ENCODE assay signal across 24 mouse cellular contexts in genomic region chr4:132816855-132817254, GRCm38 (mm10). TPM values are rescaled to one million over a fixed set of nuclear protein-coding genes. Genes with fewer than 3 reads are reported as not detected.
DNase-seq lines count a peak whose midpoint lies in the region; ATAC-seq and TF ChIP-seq lines count a peak whose summit lies in the region.
"Had no signal": no experiment of that assay in that cellular context is flagged by ENCODE, and none has a peak within 500 bp of the region (broad histone marks: within the 10 kb centered on the region; RNA-seq: fewer than 3 reads in every experiment).

No protein-coding gene starts in this region.

- no peaks in the 10 kb centered on the region for H3K36me3 ChIP-seq in embryonic facial prominence, embryonic 13.5 days
- no peaks in the 10 kb centered on the region for H3K36me3 ChIP-seq in embryonic facial prominence, embryonic 10.5 days (replicated peaks)
- no peaks in the 10 kb centered on the region for H3K36me3 ChIP-seq in spleen, adult 2 months (ENCODE audit: control insufficient read depth, insufficient read depth, low read length)
- H3K36me3 ChIP-seq: forebrain, embryonic 10.5 days; hindbrain, embryonic 15.5 days had no signal

- TF ChIP-seq CTCF in spleen, adult 2 months (IDR thresholded peaks at IDR 0.05; ENCODE audit: extremely low read depth, insufficient read depth, insufficient read length, insufficient replicate concordance) = no peak

- no peak for DNase-seq in embryonic facial prominence, embryonic 10.5 days (ENCODE audit: low spot score)
- DNase-seq in spleen, adult 2 months (ENCODE audit: low read depth in 1 of 2, low spot score in 2 of 2) = no peak
- no peak for DNase-seq in spleen, postnatal 4 days (ENCODE audit: low spot score in 2 of 2)
- no peak for DNase-seq in left cerebral cortex, postnatal 25 days (ENCODE audit: low spot score in 2 of 2)
- DNase-seq in natural killer cell, adult 2 months (ENCODE audit: low spot score in 2 of 2) = no peak
- no peak for DNase-seq in urinary bladder, postnatal 14 days (ENCODE audit: low spot score)
- DNase-seq: adrenal gland, adult 2 months; adrenal gland, postnatal 14 days; cerebellum, adult 11 months; cerebellum, adult 2 months; cerebellum, adult 9-11 months; cerebellum, postnatal 25 days; gastrocnemius, postnatal 10 days; gastrocnemius, postnatal 36 days had no signal

- intact Hi-C loops in left cerebral cortex, postnatal 25 days (cut with DNase I) = no loop called here

- no peak overlapping the region for H3K4me3 ChIP-seq in embryonic facial prominence, embryonic 13.5 days
- no peak overlapping the region for H3K4me3 ChIP-seq in embryonic facial prominence, embryonic 10.5 days
- H3K4me3 ChIP-seq in spleen, adult 2 months (ENCODE audit: extremely low read depth, insufficient read depth, insufficient read length) = no peak overlapping the region
- H3K4me3 ChIP-seq: forebrain, embryonic 10.5 days; forebrain, embryonic 13.5 days; hindbrain, embryonic 12.5 days; hindbrain, embryonic 15.5 days had no signal

- no peak overlapping the region for H3K4me2 ChIP-seq in embryonic facial prominence, embryonic 13.5 days
- H3K4me2 ChIP-seq: forebrain, embryonic 13.5 days; heart, embryonic 11.5 days; hindbrain, embryonic 12.5 days; hindbrain, embryonic 15.5 days had no signal

- H3K9me3 ChIP-seq in embryonic facial prominence, embryonic 13.5 days = peaks cover 8% of the 10 kb centered on the region; the same call in 1 of the 2 replicates
- peaks cover 9% of the 10 kb centered on the region for H3K9me3 ChIP-seq in embryonic facial prominence, embryonic 10.5 days

- no peaks in the 10 kb centered on the region for H3K27me3 ChIP-seq in embryonic facial prominence, embryonic 13.5 days
- no peaks in the 10 kb centered on the region for H3K27me3 ChIP-seq in embryonic facial prominence, embryonic 10.5 days (replicated peaks; ENCODE audit: low read depth, poor library complexity, severe bottlenecking)
- H3K27me3 ChIP-seq in spleen, adult 2 months (ENCODE audit: control insufficient read depth, insufficient read depth, low read length) = no peaks in the 10 kb centered on the region
- H3K27me3 ChIP-seq: forebrain, embryonic 13.5 days; hindbrain, embryonic 12.5 days; hindbrain, embryonic 15.5 days had no signal

- ATAC-seq in embryonic facial prominence, embryonic 13.5 days (ENCODE audit: insufficient number of reproducible peaks, insufficient read depth, low FRiP score, low TSS enrichment, low read depth) = no peak
- peak; percentile 50; the same call in 1 of the 2 replicates for ATAC-seq in granulocyte monocyte progenitor cell, adult 5-6 weeks (replicated peaks; ENCODE audit: poor library complexity, severe bottlenecking)
- ATAC-seq: CD4-positive, CD25-positive, alpha-beta regulatory T cell, adult 4 months; forebrain, embryonic 13.5 days; forebrain, embryonic 16.5 days had no signal

- no peak for TF ChIP-seq POLR2A in spleen, adult 2 months (IDR thresholded peaks at IDR 0.05; ENCODE audit: low read depth, low read length)

- WGBS in embryonic facial prominence, embryonic 13.5 days = 63% methylated on average over 2 of the region's 2 CpGs
- 72% methylated on average over 2 of the region's 2 CpGs for WGBS in embryonic facial prominence, embryonic 10.5 days
- WGBS in spleen, adult 2 months = 59% methylated on average over 2 of the region's 2 CpGs

- no peaks in the 10 kb centered on the region for H3K4me1 ChIP-seq in embryonic facial prominence, embryonic 13.5 days
- H3K4me1 ChIP-seq in embryonic facial prominence, embryonic 10.5 days = no peaks in the 10 kb centered on the region
- H3K4me1 ChIP-seq in spleen, adult 2 months (ENCODE audit: control insufficient read depth, insufficient read depth, insufficient read length) = peaks cover 12% of the 10 kb centered on the region; the same call in 1 of the 2 replicates
- H3K4me1 ChIP-seq: forebrain, embryonic 10.5 days; forebrain, embryonic 13.5 days; hindbrain, embryonic 12.5 days; hindbrain, embryonic 15.5 days had no signal

- 0 out of 2 replicates have a peak overlapping the region, but pooled peaks have one; percentile 16 for H3K9ac ChIP-seq in embryonic facial prominence, embryonic 13.5 days
- H3K9ac ChIP-seq: forebrain, embryonic 13.5 days; hindbrain, embryonic 12.5 days; hindbrain, embryonic 15.5 days had no signal

- no peak overlapping the region for H3K27ac ChIP-seq in embryonic facial prominence, embryonic 13.5 days
- no peak overlapping the region for H3K27ac ChIP-seq in embryonic facial prominence, embryonic 10.5 days (replicated peaks)
- H3K27ac ChIP-seq in spleen, adult 2 months (ENCODE audit: insufficient read depth, low read length) = peak overlapping the region; percentile 10
- H3K27ac ChIP-seq: forebrain, embryonic 10.5 days; forebrain, embryonic 13.5 days; hindbrain, embryonic 12.5 days; hindbrain, embryonic 15.5 days had no signal

RNA-seq across cellular contexts. Expression of gene Themis2, which starts 20.7 kb away (rescaled TPM):
- polyA plus RNA-seq in embryonic facial prominence, embryonic 13.5 days (2015; fragmentation: Nextera tagmentation; extraction: Ambion mirVana) = 0.79 and 1.4 TPM in 2 replicates
- polyA plus RNA-seq in embryonic facial prominence, embryonic 10.5 days (2016; fragmentation: Nextera tagmentation; extraction: Ambion mirVana) = 0.69 and 0.80 TPM in 2 replicates
- polyA plus RNA-seq in spleen, adult 2 months (2012; rRNA removed) = 55.0 and 68.8 TPM in 2 replicates
- total RNA-seq in granulocyte monocyte progenitor cell, adult 5-6 weeks (2014; fragmentation: Nextera tagmentation) = 43.6 and 56.7 TPM in 2 replicates
- total RNA-seq in granulocyte monocyte progenitor cell, adult 5-6 weeks (2017) = 18.4 and 18.7 TPM in 2 replicates
- total RNA-seq in left cerebral cortex, postnatal 25 days (2021) = 1 to 10 TPM in 1 of 2 experiments, under 1 TPM in 1; 0.80 to 1.1 TPM
- polyA plus RNA-seq: C2C12 had no signal

RNA-seq across cellular contexts. Expression of gene Ppp1r8, which starts 26.1 kb away (rescaled TPM):
- 55.9 and 64.0 TPM in 2 replicates for polyA plus RNA-seq in embryonic facial prominence, embryonic 13.5 days (2015; fragmentation: Nextera tagmentation; extraction: Ambion mirVana)
- polyA plus RNA-seq in embryonic facial prominence, embryonic 10.5 days (2016; fragmentation: Nextera tagmentation; extraction: Ambion mirVana) = 80.3 and 81.8 TPM in 2 replicates
- 21.3 and 25.0 TPM in 2 replicates for polyA plus RNA-seq in spleen, adult 2 months (2012; rRNA removed)
- total RNA-seq in granulocyte monocyte progenitor cell, adult 5-6 weeks (2014; fragmentation: Nextera tagmentation) = 59.6 and 70.9 TPM in 2 replicates
- total RNA-seq in granulocyte monocyte progenitor cell, adult 5-6 weeks (2017) = 67.6 and 85.2 TPM in 2 replicates
- total RNA-seq in left cerebral cortex, postnatal 25 days (2021) = 10 to 100 TPM; 43.9 to 45.2 TPM

RNA-seq across cellular contexts. Expression of gene Rpa2, which starts 48.7 kb away (rescaled TPM):
- polyA plus RNA-seq in embryonic facial prominence, embryonic 13.5 days (2015; fragmentation: Nextera tagmentation; extraction: Ambion mirVana) = 120 and 127 TPM in 2 replicates
- 173 and 192 TPM in 2 replicates for polyA plus RNA-seq in embryonic facial prominence, embryonic 10.5 days (2016; fragmentation: Nextera tagmentation; extraction: Ambion mirVana)
- 15.4 and 19.9 TPM in 2 replicates for polyA plus RNA-seq in spleen, adult 2 months (2012; rRNA removed)
- 87.0 and 114 TPM in 2 replicates for total RNA-seq in granulocyte monocyte progenitor cell, adult 5-6 weeks (2014; fragmentation: Nextera tagmentation)
- total RNA-seq in granulocyte monocyte progenitor cell, adult 5-6 weeks (2017) = 66.8 and 69.9 TPM in 2 replicates
- total RNA-seq in left cerebral cortex, postnatal 25 days (2021) = 10 to 100 TPM; 13.5 to 13.8 TPM

RNA-seq across cellular contexts. Expression of gene Smpdl3b, which starts 59.8 kb away (rescaled TPM):
- polyA plus RNA-seq in embryonic facial prominence, embryonic 13.5 days (2015; fragmentation: Nextera tagmentation; extraction: Ambion mirVana) = 4.8 and 6.3 TPM in 2 replicates
- polyA plus RNA-seq in embryonic facial prominence, embryonic 10.5 days (2016; fragmentation: Nextera tagmentation; extraction: Ambion mirVana) = 4.3 and 4.4 TPM in 2 replicates
- polyA plus RNA-seq in spleen, adult 2 months (2012; rRNA removed) = 1.5 and 4.2 TPM in 2 replicates
- total RNA-seq in granulocyte monocyte progenitor cell, adult 5-6 weeks (2014; fragmentation: Nextera tagmentation) = 0.47 TPM in 1 of 2 replicates, not detected in the other
- total RNA-seq in granulocyte monocyte progenitor cell, adult 5-6 weeks (2017) = 1.7 TPM in 1 of 2 replicates, not detected in the other
- total RNA-seq in left cerebral cortex, postnatal 25 days (2021) = 1 to 10 TPM; 4.3 to 4.5 TPM

Comparison
In these comparisons a context has a peak if more than half of its experiments do, and no peak if none do; other contexts are left out.
1. RNA of gene Themis2, which starts 20.7 kb away (polyA plus RNA-seq): 55.0 to 68.8 TPM in spleen, adult 2 months; 0.79 to 1.4 TPM in embryonic facial prominence, embryonic 13.5 days and 0.69 to 0.80 TPM in embryonic facial prominence, embryonic 10.5 days; every median in the first group is over 10 times any median in the second.